Mouse (Mus musculus) left cerebral cortex, postnatal 4 days (tissue): ENCODE data around the gene Mllt1. TPM values are rescaled to one million over a fixed set of nuclear protein-coding genes. Genes with fewer than 3 reads are reported as not detected.
"Not testable (repeated sequence)": the region's sequence is repeated elsewhere in the genome, so short reads cannot be mapped to it uniquely, and the experiment has no call there.

Source experiments
- DNase-seq: peaks from one replicate; pipeline ENCODE4 v3.0.0-alpha.2; 2022
- intact Hi-C: fragments of 180-260 bp; cut with DNase I; formaldehyde crosslinking; loops from one replicate; pipeline ENCODE4 v1.15.1; 2025
- total RNA-seq, 2 experiments: library from RNA; stranded (reverse); gene quantifications; 2 replicates each; pipeline ENCODE4 v1.2.3; 2021

Mllt1 gene
- total RNA-seq, 2 experiments from 2014 or later: 104 to 114 TPM

DNA sequence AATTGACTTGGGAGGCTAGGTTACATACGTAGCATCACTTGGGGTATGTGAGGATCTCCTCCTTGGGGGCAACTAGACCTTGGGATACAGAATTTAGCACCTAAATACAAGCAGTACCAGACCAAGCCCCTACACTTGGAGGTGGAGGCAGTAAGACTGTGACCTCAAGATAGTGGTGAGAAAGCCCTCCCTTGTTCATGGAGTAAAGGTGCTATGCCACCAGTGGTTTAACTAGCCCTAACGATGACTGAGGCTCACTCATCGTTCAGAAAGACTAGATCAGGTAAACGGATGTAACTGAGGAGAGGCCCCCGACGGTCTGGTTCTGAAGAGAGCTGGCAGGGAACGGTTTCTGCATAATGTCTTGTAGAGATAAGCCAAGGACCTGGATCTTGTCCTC, 1.5 kb upstream of the Mllt1 start:
- intact Hi-C loops: no loop called here
- DNase-seq: no peak

GRCm38 (mm10) chr17:56934545-56935330, 477 bp downstream of the Mllt1 start:
- intact Hi-C loops: no loop called here
- DNase-seq: peak; percentile 52

- DNase-seq: no peak
- intact Hi-C loops: no loop called here
These were observed 1.8 kb downstream of the Mllt1 start for GRCm38 (mm10) chr17:56933395-56933794.

- intact Hi-C loops: no loop called here
- DNase-seq: no peak
These were observed 5.2 kb downstream of the Mllt1 start for GRCm38 (mm10) chr17:56930026-56930425.

DNA sequence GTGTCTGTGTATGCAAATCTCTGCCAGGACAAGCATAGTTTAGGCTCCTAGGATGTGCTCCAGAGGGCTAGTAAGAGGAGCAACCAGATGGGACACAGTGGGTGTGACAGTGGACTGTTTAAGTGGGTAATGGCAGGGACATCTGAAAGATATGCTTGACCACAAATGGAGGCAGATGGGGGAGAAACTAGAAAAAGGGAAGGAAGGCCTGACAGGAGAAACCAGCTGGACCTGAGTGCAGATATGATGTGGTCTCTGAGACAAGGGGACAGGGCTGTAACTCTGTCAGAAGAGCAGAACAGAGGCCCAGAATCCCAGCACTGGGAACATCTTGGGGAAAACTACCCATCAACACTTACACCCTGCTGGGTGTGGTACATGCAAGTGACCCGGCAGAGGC, 5.7 kb downstream of the Mllt1 start:
- intact Hi-C loops: no loop called here
- DNase-seq: no peak

DNA sequence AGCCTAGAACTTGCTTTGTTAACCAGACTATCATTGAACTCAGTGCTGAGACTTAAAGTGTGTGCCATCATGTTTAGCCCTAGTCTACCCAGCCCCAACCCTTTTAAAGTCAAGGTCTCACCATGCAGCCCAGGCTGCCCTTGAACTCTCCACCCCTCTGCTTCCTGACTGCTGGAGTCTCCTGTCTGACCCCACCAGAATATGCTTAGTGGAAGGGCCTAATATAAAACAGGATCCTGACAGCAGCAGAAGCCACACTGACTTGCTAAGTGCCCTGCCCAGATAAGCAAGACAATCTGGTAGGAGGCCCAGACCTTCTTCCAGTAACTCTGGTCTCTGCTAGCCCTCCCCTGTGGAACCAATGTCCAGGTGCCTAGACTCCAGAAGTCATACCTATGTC, 6.1 kb downstream of the Mllt1 start:
- intact Hi-C loops: no loop called here
- no peak for DNase-seq

DNA sequence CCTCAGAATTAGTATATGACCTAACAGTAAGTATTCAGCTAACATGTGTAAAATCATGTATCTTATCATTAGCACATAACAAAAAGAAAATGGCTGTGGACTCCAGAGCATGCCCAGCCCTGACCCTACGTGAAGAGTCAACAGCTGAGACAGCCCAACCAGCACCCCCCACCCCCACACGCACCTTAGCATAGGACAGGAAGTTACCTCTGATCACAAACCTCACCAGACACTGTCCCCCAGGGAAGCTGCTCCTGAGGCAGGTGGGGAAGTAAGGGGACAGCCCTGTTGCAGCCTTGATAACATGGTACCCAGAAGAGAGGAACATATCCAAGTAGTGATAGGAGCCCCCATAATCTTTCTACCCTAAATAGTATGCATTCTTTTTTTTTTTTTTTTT, 9.2 kb downstream of the Mllt1 start:
- intact Hi-C loops: no loop called here
- DNase-seq: no peak

DNA sequence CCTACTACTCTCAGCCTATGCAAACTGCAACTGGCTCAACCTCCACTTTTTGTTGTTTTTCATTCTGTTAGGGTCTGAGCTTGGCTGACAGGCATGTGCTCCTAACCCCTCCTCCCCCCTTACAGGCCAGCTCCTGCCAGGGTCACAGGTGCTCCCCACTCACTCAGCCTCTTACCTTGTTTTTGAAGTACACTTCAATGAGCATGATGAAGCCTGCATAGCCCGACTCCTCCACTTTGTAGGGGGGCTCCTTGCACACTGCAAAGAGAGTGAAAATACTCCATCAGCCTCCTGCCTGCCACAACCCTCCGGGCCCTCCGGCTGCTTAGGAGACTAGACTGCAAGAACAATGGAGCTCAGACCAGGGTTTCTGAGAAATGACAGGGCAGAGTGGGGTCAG, 15.5 kb downstream of the Mllt1 start:
- DNase-seq: no peak
- intact Hi-C loops: no loop called here

- no peak for DNase-seq
- intact Hi-C loops: no loop called here
These were observed 18.0 kb downstream of the Mllt1 start for GRCm38 (mm10) chr17:56917166-56917565.

DNA sequence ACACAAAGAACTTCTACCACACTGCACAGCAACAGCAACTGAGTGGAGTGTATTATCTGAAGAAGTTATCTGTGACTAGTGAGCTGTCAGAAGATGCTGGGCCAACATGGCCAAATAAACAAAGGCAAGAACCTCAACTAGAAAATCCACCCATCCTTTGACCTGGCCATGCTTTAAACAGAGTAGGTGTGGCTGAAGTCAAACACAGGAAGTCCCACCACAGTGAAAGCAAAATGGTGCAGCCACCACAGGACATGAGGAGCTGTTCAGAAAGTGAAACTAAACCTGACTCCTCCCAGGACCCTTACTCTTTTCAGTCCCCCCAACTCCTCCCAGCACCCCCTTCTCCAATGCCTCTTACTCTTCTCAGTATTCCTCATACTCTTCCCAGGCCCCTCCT, 21.8 kb downstream of the Mllt1 start:
- intact Hi-C loops: no loop called here
- no peak for DNase-seq

DNA sequence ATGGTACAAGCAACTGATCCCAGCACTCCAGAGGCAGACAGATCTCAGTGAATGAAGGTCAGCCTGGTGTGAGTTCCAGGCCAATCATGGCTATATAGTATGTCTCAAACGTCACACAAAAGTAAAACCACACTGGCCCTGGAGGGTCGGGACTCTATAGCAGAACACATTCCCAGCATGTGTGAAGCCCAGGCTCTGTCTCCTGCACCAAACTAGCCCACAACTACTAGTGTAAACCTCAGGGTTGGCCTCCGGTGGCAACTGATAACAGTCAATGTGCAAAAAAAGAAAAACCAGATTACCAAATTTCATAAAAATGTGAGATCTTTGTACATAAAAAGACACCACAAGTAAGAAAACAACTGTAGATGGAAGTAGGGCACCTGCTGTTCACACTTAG, 22.2 kb downstream of the Mllt1 start:
- no peak for DNase-seq
- intact Hi-C loops: no loop called here

GRCm38 (mm10) chr17:56909764-56910163, 25.5 kb downstream of the Mllt1 start:
- intact Hi-C loops, DNase-seq: not testable (repeated sequence)

DNA sequence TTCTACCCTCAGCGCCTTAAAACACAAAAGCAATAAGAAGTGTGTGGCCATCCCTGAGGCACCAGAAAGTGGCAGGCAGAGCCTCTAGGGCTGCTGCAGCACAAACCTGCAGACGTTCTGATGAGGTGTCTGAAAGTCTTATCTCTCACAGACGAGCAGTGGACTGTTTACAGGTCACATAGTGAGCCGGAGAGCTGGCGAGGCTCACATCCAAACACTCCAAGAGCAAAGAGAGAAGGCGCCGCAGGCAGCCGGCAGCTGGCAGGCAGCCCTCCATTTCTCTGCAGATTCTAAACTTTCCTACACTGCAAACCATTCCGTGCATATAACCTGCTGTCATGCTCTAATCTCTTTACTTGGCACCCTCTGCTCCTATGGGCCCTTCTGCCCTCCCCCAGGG, 27.3 kb downstream of the Mllt1 start:
- intact Hi-C loops: no loop called here
- DNase-seq: no peak

DNA sequence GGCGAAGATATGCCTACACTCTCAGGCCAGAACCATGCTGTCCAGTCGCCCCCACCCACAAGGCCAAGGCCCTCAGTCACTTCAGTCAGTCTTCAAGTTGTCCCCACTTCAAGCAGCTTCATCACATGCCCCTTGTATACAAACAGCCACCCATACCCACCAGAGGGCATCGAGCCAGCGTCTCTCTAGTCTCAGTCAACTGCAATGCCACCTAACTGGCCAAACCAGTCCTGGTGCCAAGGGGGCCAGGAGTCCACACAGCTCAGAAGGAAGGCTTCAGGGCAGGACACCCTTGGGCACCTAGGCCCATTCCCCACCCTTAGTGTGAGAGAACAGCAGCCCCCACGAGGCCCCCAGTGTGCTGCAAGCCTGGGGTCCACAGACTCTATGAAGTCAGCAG, 28.1 kb downstream of the Mllt1 start:
- intact Hi-C loops: no loop called here
- no peak for DNase-seq

GRCm38 (mm10) chr17:56906166-56906565, 29.0 kb downstream of the Mllt1 start:
- intact Hi-C loops: no loop called here
- no peak for DNase-seq

- intact Hi-C loops: no loop called here
- peak; percentile 44 for DNase-seq
These were observed 32.5 kb downstream of the Mllt1 start for GRCm38 (mm10) chr17:56902698-56903097.

- DNase-seq: peak; percentile 83
- intact Hi-C loops: no loop called here
These were observed 37.5 kb downstream of the Mllt1 start for GRCm38 (mm10) chr17:56897630-56898195.

- no peak for DNase-seq
- intact Hi-C loops: no loop called here
These were observed 38.6 kb downstream of the Mllt1 start for GRCm38 (mm10) chr17:56896513-56897129.

DNA sequence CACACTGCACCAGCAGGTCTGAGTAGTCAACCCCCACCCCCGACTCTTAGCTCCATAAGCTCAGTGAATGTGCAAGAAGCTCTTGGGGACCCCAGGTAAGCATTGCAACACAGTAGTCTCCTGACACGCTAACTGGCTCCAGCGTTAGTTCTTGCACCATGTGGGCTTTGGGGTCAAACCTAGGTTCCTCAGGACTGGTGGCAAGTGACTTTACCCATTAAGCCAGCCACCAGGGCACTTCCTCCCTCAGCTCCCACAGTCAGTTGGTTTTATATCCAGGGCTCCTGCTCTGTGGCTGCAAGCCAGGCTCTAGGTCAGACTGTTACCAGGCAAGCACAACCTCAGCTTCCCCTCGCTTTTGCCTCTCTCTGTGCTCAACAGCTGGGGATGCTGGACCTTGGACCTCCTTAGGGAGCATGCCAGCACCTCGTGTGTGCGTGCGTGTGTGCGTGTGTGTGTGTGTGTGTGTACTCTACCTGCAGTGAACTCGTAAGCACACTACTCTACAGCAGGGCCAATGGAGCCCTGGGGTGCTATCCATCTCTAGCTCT, 39.8 kb downstream of the Mllt1 start:
- no peak for DNase-seq
- intact Hi-C loops: no loop called here

GRCm38 (mm10) chr17:56890018-56890417, 45.2 kb downstream of the Mllt1 start:
- no peak for DNase-seq
- intact Hi-C loops: no loop called here

GRCm38 (mm10) chr17:56888050-56888449, 47.2 kb downstream of the Mllt1 start:
- no peak for DNase-seq
- intact Hi-C loops: no loop called here

DNA sequence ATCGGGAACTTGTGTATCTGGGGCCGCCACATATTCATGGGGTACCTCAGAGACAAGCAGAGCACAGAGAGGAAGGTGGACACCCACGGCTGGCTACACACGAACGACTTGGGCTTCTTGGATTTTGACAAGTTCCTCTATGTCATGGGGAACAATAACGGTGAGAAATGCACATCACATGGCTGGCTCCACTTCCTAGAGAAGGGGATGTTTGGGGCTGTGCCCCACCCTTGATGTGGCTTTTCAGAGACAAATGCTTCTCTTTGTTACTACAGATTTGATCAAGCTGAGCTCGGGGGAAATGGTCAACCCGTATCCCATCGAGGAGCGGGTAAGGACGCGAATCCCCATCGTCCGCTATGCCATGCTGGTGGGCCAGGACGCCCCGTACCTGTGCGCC, 50.4 kb downstream of the Mllt1 start:
- intact Hi-C loops: no loop called here
- DNase-seq: no peak
